Mouse (Mus musculus): ENCODE measurements around the gene Arl16. TPM values are rescaled to one million over a fixed set of nuclear protein-coding genes. Genes with fewer than 3 reads are reported as not detected.

Gene Arl16
- polyA plus RNA-seq, 1 experiment from 2014 or later, result 46.5 TPM

DNA sequence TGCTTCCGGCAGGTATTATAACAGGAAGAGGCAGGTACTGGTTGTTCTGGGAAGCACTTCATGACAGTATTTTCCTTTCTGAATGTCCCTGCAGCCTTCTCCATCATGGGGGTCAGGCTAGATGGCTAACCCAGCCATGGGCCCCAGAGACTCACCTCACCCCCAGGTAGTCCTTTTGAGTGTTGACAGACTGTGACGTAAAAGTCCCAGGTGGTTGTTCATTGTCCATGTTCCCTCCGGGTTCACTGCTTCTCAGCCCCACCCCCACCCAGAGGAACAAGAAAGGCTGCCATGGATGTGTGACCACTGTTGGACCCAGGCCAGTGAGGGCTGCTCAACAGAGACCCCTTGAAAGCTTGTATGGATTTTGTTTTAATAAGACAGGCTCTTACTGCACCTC is 25.9 kb upstream of the Arl16 start:
- H3K9ac ChIP-seq (replicated peaks; ENCODE audit: low read length), result peak overlapping the region; percentile 84
- peaks cover 33% of the 10 kb centered on the region for H3K4me1 ChIP-seq (ENCODE audit: insufficient read depth, low read length)
- peak overlapping the region; percentile 82 for H3K4me2 ChIP-seq (replicated peaks; ENCODE audit: low read depth, low read length)
- ATAC-seq (ENCODE audit: low FRiP score, low TSS enrichment), result no peak
- peaks cover 46% of the 10 kb centered on the region for H3K36me3 ChIP-seq (ENCODE audit: insufficient read depth, low read length)
- peak overlapping the region; percentile 90 for H3K4me3 ChIP-seq (ENCODE audit: low read length)
- 43% methylated on average over 3 of the region's 3 CpGs for WGBS
- H3K27me3 ChIP-seq (ENCODE audit: insufficient read depth, low read length), result no peaks in the 10 kb centered on the region
- no peaks in the 10 kb centered on the region for H3K9me3 ChIP-seq (ENCODE audit: low read length)
- peak overlapping the region; percentile 93 for H3K27ac ChIP-seq (ENCODE audit: low read length)

DNA sequence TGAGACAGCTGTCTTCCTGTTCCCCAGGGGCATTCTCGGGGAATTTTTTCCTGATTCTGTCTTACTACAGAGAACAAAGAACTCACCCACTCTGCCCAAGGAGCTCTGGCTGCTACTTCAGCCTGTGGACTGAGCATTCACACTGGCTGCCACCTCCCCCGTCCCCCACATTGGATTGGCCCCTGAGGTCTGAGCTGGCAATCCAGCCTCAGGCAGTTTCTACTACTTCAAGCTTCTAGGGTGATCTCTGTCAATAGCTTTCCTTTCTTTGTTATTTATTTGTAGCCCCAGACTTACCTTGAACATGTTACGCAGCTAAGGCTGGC is 25.4 kb upstream of the Arl16 start:
- ATAC-seq (ENCODE audit: low FRiP score, low TSS enrichment), result no peak
- WGBS, result 31% methylated on average over 3 of the region's 3 CpGs
- Histone ChIP-seq H3K4me2 (replicated peaks; ENCODE audit: low read depth, low read length) (peak overlapping the region; percentile 82), H3K9me3 (ENCODE audit: low read length) (no peaks in the 10 kb centered on the region), H3K9ac (replicated peaks; ENCODE audit: low read length) (peak overlapping the region; percentile 84), H3K36me3 (ENCODE audit: insufficient read depth, low read length) (peaks cover 46% of the 10 kb centered on the region), H3K4me1 (ENCODE audit: insufficient read depth, low read length) (peaks cover 33% of the 10 kb centered on the region), H3K27me3 (ENCODE audit: insufficient read depth, low read length) (no peaks in the 10 kb centered on the region), H3K27ac (ENCODE audit: low read length) (peak overlapping the region; percentile 93), H3K4me3 (ENCODE audit: low read length) (peak overlapping the region; percentile 90)

DNA sequence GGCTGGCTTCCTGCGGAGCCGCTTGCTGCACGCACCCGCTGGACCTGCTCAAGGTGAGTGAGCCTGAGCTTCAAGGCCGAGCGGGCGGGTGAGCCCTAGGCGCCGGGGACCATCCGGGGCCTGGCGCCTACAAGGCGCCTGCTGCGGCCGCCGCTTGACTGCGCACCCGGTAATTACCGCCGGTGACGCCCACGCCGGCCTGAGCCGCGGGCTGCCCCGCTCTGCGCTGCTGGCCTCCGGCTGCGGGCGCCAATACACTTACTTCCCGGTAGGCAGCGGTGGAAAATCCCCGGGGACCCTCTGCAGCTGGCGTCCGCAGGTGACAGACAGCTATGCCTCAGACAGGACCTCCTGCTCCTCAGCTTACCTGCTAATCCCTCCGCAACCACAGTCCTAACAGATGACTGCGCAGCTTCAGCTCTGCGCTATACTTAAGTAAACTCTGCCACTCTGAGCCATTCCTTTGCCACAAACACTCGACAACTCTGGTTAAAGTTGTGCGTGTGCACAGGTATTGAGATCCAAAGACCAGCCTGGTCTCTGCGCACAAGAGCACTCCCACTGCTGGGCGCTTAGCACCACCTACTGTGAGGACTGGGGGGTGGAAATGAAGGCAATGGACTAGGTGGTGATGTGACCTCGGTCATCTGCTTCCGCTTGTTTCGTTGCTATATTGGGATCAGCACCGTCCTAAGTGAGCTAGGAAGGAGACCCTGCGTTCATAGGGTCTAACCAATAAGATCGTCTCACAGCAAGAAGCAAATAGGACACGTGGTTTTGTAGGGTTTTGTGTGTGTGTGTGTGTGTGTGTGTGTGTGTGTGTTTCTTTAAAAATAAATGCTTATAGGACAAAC is 24.8 kb upstream of the Arl16 start:
- Histone ChIP-seq H3K4me3 (ENCODE audit: low read length) (peak overlapping the region; percentile 90), H3K4me1 (ENCODE audit: insufficient read depth, low read length) (peaks cover 33% of the 10 kb centered on the region), H3K4me2 (replicated peaks; ENCODE audit: low read depth, low read length) (peak overlapping the region; percentile 82), H3K9me3 (ENCODE audit: low read length) (no peaks in the 10 kb centered on the region), H3K36me3 (ENCODE audit: insufficient read depth, low read length) (peaks cover 46% of the 10 kb centered on the region), H3K27me3 (ENCODE audit: insufficient read depth, low read length) (no peaks in the 10 kb centered on the region), H3K27ac (ENCODE audit: low read length) (peak overlapping the region; percentile 93), H3K9ac (replicated peaks; ENCODE audit: low read length) (peak overlapping the region; percentile 84)
- peak; percentile 25; the same call in 1 of the 2 replicates for ATAC-seq (ENCODE audit: low FRiP score, low TSS enrichment)
- WGBS, result under 1% methylated on average over 45 of the region's 48 CpGs

DNA sequence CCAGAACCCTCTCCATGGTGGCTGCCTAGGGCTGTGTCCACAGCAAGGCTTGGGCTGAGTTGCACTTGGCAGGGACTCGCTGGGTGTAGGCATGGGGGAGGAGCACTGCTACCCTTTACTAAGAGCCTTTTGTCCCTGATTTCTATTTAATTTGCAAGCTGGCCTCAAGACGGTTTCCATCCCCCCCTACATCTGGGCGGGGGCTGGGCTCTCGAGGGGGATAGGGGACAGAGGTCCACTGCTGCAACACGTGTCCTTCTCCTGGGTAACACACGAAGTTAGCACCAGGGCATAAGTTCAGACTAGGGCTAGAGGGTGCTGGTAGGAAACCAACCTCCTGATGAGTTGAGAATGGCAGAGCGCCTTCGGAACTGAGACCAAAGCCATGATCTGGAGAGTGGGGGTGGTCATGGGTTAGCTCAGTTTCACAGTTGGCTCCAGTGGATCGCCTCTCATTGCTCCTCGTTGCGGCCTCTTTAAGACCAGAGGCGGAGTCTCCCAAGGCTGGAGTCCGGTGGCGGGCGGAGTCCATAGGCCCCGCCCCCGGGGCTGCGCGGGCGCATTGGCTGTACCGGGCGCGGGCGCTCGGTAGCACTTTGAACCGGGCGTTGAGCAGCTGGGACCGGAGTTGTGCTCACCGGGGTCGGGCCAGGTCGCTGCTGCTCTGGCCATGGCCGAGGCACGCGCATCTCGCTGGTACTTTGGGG is 24.1 kb upstream of the Arl16 start, which contains the start of gene Slc25a10:
TSS of gene Slc25a10 (plus strand) at position 524 of the 707 bp plus-strand sequence.
- under 1% methylated on average over 35 of the region's 35 CpGs for WGBS
- peak within 1 kb of the TSS; percentile 84 for H3K9ac ChIP-seq (replicated peaks; ENCODE audit: low read length)
- peaks cover 33% of the 10 kb centered on the region for H3K4me1 ChIP-seq (ENCODE audit: insufficient read depth, low read length)
- peak; percentile 87 for ATAC-seq (ENCODE audit: low FRiP score, low TSS enrichment)
- peak within 1 kb of the TSS; percentile 82 for H3K4me2 ChIP-seq (replicated peaks; ENCODE audit: low read depth, low read length)
- no peaks in the 10 kb centered on the region for H3K27me3 ChIP-seq (ENCODE audit: insufficient read depth, low read length)
- peak within 1 kb of the TSS; percentile 93 for H3K27ac ChIP-seq (ENCODE audit: low read length)
- peak within 1 kb of the TSS; percentile 90 for H3K4me3 ChIP-seq (ENCODE audit: low read length)
- peaks cover 46% of the 10 kb centered on the region for H3K36me3 ChIP-seq (ENCODE audit: insufficient read depth, low read length)
- no peaks in the 10 kb centered on the region for H3K9me3 ChIP-seq (ENCODE audit: low read length)

DNA sequence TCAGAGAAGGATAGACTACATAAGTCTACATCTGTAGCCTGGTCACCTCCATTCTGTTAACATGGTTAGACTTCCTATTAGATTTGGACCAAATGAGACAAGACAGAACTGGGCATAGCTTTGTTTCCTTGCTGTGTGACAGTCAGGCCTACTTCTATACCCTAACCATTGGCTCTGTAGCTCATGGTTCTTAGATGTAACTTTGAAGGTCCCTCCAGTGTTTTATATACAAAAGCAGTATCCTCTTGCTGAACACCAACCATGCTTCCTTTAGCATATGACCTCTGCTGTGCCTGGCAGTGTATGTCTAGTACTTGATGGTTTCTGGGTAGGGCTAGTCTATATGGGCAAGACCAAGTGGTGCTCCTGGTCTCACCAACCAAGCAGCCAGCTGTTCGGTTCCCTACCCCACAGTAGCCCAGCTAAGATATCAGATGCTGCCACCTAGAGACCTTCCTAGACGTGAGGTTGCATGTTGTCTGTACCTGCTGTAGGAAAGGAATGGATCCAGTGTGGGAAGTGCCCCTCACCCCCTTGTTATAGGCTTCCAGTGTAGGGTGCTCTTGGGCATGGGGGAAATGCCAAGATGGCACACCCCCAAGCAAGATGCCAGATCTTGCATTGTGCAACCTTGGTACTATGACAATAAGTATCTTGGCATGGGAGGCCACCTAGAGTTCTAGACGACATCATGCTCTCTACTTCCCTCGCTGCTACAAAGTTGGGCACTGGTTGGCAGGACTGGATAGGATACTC is 23.1 kb upstream of the Arl16 start:
- Histone ChIP-seq H3K4me1 (ENCODE audit: insufficient read depth, low read length) (peaks cover 38% of the 10 kb centered on the region), H3K27me3 (ENCODE audit: insufficient read depth, low read length) (no peaks in the 10 kb centered on the region), H3K4me3 (ENCODE audit: low read length) (no peak overlapping the region), H3K9ac (replicated peaks; ENCODE audit: low read length) (peak overlapping the region; percentile 84), H3K4me2 (replicated peaks; ENCODE audit: low read depth, low read length) (peak overlapping the region; percentile 82), H3K9me3 (ENCODE audit: low read length) (no peaks in the 10 kb centered on the region), H3K27ac (ENCODE audit: low read length) (peak overlapping the region; percentile 93), H3K36me3 (ENCODE audit: insufficient read depth, low read length) (peaks cover 41% of the 10 kb centered on the region)
- 33% methylated on average over 4 of the region's 4 CpGs for WGBS
- no peak for ATAC-seq (ENCODE audit: low FRiP score, low TSS enrichment)

DNA sequence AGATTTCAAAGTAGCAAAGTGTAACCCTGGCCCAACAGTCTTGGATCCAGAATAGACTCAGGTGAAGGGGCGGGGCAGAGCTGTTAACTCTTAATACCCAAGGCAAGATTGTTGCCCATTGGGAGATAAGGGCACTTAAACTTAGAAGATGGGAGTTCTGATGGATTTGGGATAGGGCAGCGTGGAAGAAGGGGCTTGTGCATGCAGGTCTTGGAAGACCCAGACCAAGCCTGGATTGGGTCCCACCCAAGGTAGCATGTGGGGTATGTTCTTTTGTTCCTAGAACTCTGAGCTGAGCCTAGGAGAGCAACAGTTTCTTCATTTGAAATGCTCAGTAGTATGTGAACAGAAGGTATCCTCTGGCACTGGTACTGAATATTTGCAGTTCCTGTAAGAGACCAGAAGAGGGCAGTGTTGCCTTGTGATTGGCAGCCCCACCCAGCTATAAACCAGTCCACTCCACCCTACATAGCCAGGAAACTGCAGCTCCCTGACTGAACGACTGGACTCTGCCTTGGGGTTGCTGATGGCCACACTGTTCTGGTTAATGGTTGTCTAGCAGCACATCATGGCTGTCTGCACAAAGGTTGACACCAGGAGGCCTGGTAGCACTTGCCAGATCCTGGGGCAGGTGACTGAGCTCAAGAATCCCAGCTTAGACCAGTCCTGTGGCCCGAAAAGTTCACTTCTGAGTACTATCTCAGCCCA is 21.8 kb upstream of the Arl16 start:
- Histone ChIP-seq H3K9me3 (ENCODE audit: low read length) (no peaks in the 10 kb centered on the region), H3K27ac (ENCODE audit: low read length) (peak overlapping the region; percentile 93), H3K27me3 (ENCODE audit: insufficient read depth, low read length) (no peaks in the 10 kb centered on the region), H3K4me3 (ENCODE audit: low read length) (no peak overlapping the region), H3K36me3 (ENCODE audit: insufficient read depth, low read length) (peaks cover 28% of the 10 kb centered on the region), H3K9ac (replicated peaks; ENCODE audit: low read length) (0 out of 2 replicates have a peak overlapping the region, but pooled peaks have one; percentile 25), H3K4me1 (ENCODE audit: insufficient read depth, low read length) (peaks cover 42% of the 10 kb centered on the region), H3K4me2 (replicated peaks; ENCODE audit: low read depth, low read length) (no peak overlapping the region)
- peak; percentile 72 for ATAC-seq (ENCODE audit: low FRiP score, low TSS enrichment)
- WGBS, result 58% methylated on average over 4 of the region's 4 CpGs

DNA sequence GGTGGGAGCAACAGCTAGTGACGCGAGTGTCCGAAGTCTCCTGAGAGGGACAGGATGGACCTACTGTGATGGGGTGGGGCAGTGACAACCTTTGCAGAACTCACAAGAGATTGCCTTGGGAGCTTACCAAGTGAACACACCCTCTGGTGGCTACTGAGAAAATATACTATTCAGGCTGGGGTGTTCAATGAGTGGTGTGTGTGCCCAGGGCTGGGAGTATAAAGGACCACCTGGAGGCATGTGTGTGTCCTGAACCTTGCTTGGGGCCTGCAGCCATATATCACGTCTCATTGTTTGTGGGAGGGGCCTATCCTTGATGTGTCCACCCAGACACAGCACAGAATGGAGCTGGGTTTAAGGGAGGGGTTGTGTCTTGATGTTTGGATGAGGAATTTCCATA is 21.1 kb upstream of the Arl16 start:
- H3K36me3 ChIP-seq (ENCODE audit: insufficient read depth, low read length), result peaks cover 32% of the 10 kb centered on the region
- H3K4me3 ChIP-seq (ENCODE audit: low read length), result no peak overlapping the region
- H3K9ac ChIP-seq (replicated peaks; ENCODE audit: low read length), result no peak overlapping the region
- H3K27ac ChIP-seq (ENCODE audit: low read length), result no peak overlapping the region
- H3K4me1 ChIP-seq (ENCODE audit: insufficient read depth, low read length), result peaks cover 44% of the 10 kb centered on the region
- H3K9me3 ChIP-seq (ENCODE audit: low read length), result no peaks in the 10 kb centered on the region
- H3K27me3 ChIP-seq (ENCODE audit: insufficient read depth, low read length), result no peaks in the 10 kb centered on the region
- no peak overlapping the region for H3K4me2 ChIP-seq (replicated peaks; ENCODE audit: low read depth, low read length)
- 75% methylated on average over 4 of the region's 4 CpGs for WGBS
- no peak for ATAC-seq (ENCODE audit: low FRiP score, low TSS enrichment)

DNA sequence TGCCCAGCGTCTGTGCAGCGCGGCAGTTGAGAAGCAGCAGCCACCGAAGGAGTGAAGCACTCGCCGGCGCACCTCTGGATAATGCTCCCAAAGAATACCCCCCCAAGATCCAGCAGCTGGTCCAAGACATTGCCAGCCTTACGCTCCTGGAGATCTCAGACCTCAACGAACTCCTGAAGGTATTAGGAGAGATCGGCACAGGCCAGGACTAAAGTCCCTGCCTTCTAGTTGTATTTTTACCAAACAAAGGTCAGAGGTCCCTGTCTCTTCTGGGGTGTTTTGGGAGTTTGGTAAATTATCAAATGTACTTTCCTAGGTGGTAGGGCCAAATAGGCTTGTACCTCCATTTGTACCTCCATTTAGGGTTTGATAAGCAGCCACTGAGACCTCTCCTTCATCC is 17.8 kb upstream of the Arl16 start:
- ATAC-seq (ENCODE audit: low FRiP score, low TSS enrichment), result no peak
- Histone ChIP-seq H3K9me3 (ENCODE audit: low read length) (no peaks in the 10 kb centered on the region), H3K27ac (ENCODE audit: low read length) (peak overlapping the region; percentile 81), H3K4me1 (ENCODE audit: insufficient read depth, low read length) (peaks cover 26% of the 10 kb centered on the region), H3K4me3 (ENCODE audit: low read length) (peak overlapping the region; percentile 96), H3K9ac (replicated peaks; ENCODE audit: low read length) (peak overlapping the region; percentile 93), H3K27me3 (ENCODE audit: insufficient read depth, low read length) (no peaks in the 10 kb centered on the region), H3K36me3 (ENCODE audit: insufficient read depth, low read length) (peaks cover 50% of the 10 kb centered on the region), H3K4me2 (replicated peaks; ENCODE audit: low read depth, low read length) (peak overlapping the region; percentile 92)
- WGBS, result 7% methylated on average over 10 of the region's 10 CpGs

Data from kidney, embryonic 16.5 days (tissue).